Mouse (Mus musculus) CH12.LX (cell line): ENCODE measurements around the gene Spata2.

Source experiments
- BHLHE40 ChIP-seq: IDR thresholded peaks from 2 replicates; pipeline ENCODE4 v1.6.1; 2011; ENCODE audit warnings: mild to moderate bottlenecking, low read depth, low read length, improper control_type of control experiment
- CHD1 ChIP-seq: IDR thresholded peaks from 2 replicates; pipeline ENCODE4 v1.6.1; 2012; ENCODE audit warnings: low read depth, low read length, improper control_type of control experiment, inconsistent platforms
- CTCF ChIP-seq, 2 experiments: IDR thresholded peaks in 1 of 2; conservative IDR thresholded peaks in 1 of 2; 2 replicates each; pipeline ENCODE4 v1.5.1; 2011 to 2012; ENCODE audit warnings: low read depth in 2 of 2, low read length in 2 of 2, improper control_type of control experiment in 1 of 2, inconsistent platforms in 1 of 2, mild to moderate bottlenecking in 1 of 2, moderate library complexity in 1 of 2
- EP300 ChIP-seq: IDR thresholded peaks from 2 replicates; pipeline ENCODE4 v1.6.1; 2011; ENCODE audit warnings: low read length, improper control_type of control experiment
- ETS1 ChIP-seq: conservative IDR thresholded peaks from 2 replicates; pipeline ENCODE4 v1.6.1; 2012; ENCODE audit warnings: low read depth, mild to moderate bottlenecking, inconsistent platforms, low read length, improper control_type of control experiment, moderate library complexity
- MAX ChIP-seq: IDR thresholded peaks from 2 replicates; pipeline ENCODE4 v1.6.1; 2011; ENCODE audit warnings: low read length, improper control_type of control experiment
- NRF1 ChIP-seq: IDR thresholded peaks from 2 replicates; pipeline ENCODE4 v1.6.1; 2014; ENCODE audit warnings: low read depth, mild to moderate bottlenecking, inconsistent platforms, low read length, improper control_type of control experiment, moderate library complexity
- POLR2A ChIP-seq: IDR thresholded peaks from 2 replicates; pipeline ENCODE4 v1.6.1; 2011; ENCODE audit warnings: low read depth, mild to moderate bottlenecking, improper control_type of control experiment, low read length
- SMC3 ChIP-seq: IDR thresholded peaks from 2 replicates; pipeline ENCODE4 v1.6.1; 2011; ENCODE audit warnings: low read depth, low read length, improper control_type of control experiment

- TF ChIP-seq CTCF (conservative IDR thresholded peaks at IDR 0.05 in 1 of 2, IDR thresholded peaks at IDR 0.05 in 1 of 2; ENCODE audit: low read depth in 2 of 2, low read length in 2 of 2) (no peak), POLR2A (no peak), MAX (no peak), CHD1 (no peak), SMC3 (no peak), ETS1 (no peak), NRF1 (no peak), EP300 (no peak), BHLHE40 (no peak)
Measured at GRCm38 (mm10) chr2:167542361-167542760, 49.7 kb upstream of the Spata2 start.
